Mouse (Mus musculus): ENCODE results near the gene Vmn2r77.
"Not testable (repeated sequence)": the region's sequence is repeated elsewhere in the genome, so short reads cannot be mapped to it uniquely, and the experiment has no call there.

The Vmn2r77 gene

GRCm38 (mm10) chr7:86794727-86795126 lies at the start of gene Vmn2r77:
Vmn2r77 (plus strand) TSS chr7:86795027.
- no peak for DNase-seq (ENCODE audit: low spot score)

- no peak for DNase-seq (ENCODE audit: low spot score)
These were observed 34.1 kb upstream of the Vmn2r77 start for GRCm38 (mm10) chr7:86760751-86761150.

DNA sequence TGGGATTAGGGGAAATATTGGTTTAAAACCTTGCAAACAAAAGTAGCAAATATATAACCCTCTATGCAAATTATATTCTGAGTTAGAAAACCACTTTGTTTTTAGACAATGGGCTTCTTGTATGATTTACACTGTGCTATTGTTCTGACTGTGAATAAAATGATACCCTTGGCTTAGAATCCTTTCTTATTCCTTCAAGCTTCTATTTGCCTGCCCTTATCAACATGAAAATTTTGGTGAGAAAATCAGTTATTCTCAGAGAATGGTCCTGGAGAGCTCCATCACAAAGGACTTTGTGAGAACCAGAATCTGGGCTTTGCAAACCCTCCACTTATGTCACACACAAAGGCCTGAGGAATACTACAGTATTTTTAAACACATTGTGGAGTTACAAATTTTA lies 30.2 kb upstream of the Vmn2r77 start:
- no peak for DNase-seq (ENCODE audit: low spot score)

DNA sequence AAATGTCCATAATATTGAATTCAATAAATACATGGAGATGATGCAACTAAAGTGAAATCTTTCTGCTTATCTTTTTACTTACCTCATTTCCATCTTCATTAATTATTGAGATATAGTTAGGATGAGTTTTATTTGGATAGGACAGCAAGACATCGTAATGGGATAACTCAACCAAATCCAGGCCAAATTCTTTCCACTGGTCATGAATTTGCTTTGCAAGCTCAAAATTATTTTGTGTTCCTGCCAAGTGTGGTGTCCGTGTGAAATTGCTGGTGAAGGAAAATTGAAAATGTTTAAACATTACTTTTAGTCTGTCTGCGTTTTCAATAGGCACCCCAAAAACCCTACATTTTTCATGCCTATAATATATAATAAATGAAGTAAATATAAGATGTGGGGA lies 23.2 kb upstream of the Vmn2r77 start:
- no peak for DNase-seq (ENCODE audit: low spot score)

GRCm38 (mm10) chr7:86775617-86776325 lies 19.1 kb upstream of the Vmn2r77 start, which contains the start of gene Folh1:
Folh1 (minus strand) TSS chr7:86775943.
- DNase-seq (ENCODE audit: low spot score): peak; percentile 15

DNA sequence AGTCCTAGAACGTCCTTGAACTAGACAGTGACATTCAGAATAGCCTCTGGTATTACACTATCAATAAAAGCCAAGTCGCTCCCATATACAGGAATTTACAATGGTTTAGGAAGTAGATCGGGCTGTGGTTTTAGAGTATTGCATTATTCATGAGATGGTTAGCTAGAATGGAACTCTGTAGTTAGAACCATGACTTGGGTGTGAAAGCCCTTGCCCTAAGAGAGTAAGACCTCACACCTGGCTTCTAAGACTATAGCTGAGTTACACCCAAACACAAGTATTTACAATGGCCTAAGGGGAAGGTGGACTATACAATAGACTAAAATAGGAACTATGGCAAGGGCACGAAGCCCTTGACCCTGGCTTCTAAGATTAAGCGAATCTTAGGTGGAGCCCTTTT lies 20.4 kb downstream of the Vmn2r77 start:
- not testable (repeated sequence) for DNase-seq (ENCODE audit: low spot score)

DNA sequence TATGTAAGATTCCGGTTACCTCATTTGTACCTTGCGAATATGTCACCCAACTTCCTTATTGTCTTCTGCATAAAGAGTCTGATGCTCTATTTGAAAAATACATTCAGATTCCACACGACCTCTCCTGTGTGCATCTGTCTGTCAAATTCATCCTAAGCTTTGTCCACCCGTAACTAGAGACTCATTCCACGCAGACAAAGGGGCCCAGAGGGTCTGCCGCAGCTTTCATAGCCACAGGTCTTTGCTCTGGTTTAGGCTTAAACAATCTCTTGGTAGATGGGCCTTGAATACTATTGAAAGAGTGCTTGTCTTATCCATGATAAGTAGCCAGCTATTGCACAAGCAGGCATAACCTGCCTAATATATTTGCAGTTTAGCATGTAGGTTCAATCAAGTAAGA lies 20.9 kb downstream of the Vmn2r77 start:
- not testable (repeated sequence) for DNase-seq (ENCODE audit: low spot score)

DNA sequence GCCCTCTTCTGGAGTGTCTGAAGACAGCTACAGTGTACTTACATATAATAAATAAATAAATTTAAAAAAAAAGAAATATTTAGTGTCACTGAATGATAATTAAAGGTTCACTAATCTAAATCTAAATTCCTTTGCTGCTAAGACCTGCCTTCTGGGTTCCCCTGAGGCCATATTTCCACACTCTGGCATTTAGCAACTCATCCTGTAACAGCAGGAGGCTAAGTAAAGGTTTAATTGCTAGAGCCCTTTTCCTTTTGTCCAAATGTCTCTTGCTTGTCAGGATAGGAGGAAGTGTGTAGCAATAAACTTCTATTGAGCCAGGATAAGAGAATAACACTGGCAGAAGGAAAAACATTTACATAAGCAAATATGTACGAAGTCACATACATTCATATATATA lies 21.6 kb downstream of the Vmn2r77 start:
- DNase-seq (ENCODE audit: low spot score): no peak

All from left cerebral cortex, adult 11 months (tissue).